Mouse (Mus musculus) E14TG2a.4 (cell line): ENCODE data around the gene Mpp3.

Source experiments
- CTCF ChIP-seq: conservative IDR thresholded peaks from 2 replicates; pipeline ENCODE4 v1.5.1; 2014; ENCODE audit warnings: low read length
- POU5F1 ChIP-seq: IDR thresholded peaks from 2 replicates; pipeline ENCODE4 v1.6.1; 2014; ENCODE audit warnings: low read length, borderline replicate concordance

- no peak for TF ChIP-seq CTCF
- TF ChIP-seq POU5F1 = no peak
These were observed 15.1 kb upstream of the Mpp3 start for GRCm38 (mm10) chr11:102043381-102043780.
